Mouse (Mus musculus) kidney, postnatal 0 days (tissue): ENCODE data around the gene Gpr132. TPM values are rescaled to one million over a fixed set of nuclear protein-coding genes. Genes with fewer than 3 reads are reported as not detected.

Experiments
- ATAC-seq: fragments of 200-750 bp; cut with Nextera tagmentation; replicated peaks from 2 replicates; pipeline ENCODE4 v1.8.0; 2017; ENCODE audit warnings: low read depth, moderate number of reproducible peaks, moderate TSS enrichment, moderate library complexity; ENCODE audit not compliant: low FRiP score
- DNase-seq: peaks from one replicate; pipeline ENCODE4 v3.0.0-alpha.2; 2016; ENCODE audit warnings: low spot score
- H3K27ac ChIP-seq: fragments of 300-500 bp; sonication (generic); 2 replicates; pipeline ENCODE4 v1.5.1; 2014; ENCODE audit warnings: mild to moderate bottlenecking
- H3K27me3 ChIP-seq: fragments of 300-500 bp; sonication (generic); 2 replicates; pipeline ENCODE4 v1.6.1; 2014; ENCODE audit warnings: low read length, mixed read lengths; ENCODE audit not compliant: insufficient read depth
- H3K36me3 ChIP-seq: fragments of 300-500 bp; sonication (generic); 2 replicates; pipeline ENCODE4 v1.6.1; 2014; ENCODE audit warnings: low read length, mixed read lengths; ENCODE audit not compliant: insufficient read depth
- H3K4me1 ChIP-seq: fragments of 300-500 bp; sonication (generic); replicated peaks from 2 replicates; pipeline ENCODE4 v1.6.1; 2014; ENCODE audit warnings: antibody characterized with exemption, low read length, mixed read lengths; ENCODE audit not compliant: insufficient read depth
- H3K4me2 ChIP-seq: fragments of 300-500 bp; sonication (generic); 2 replicates; pipeline ENCODE4 v1.6.1; 2014; ENCODE audit warnings: mild to moderate bottlenecking, low read length, moderate library complexity, mixed read lengths
- H3K4me3 ChIP-seq: fragments of 300-500 bp; sonication (generic); replicated peaks from 2 replicates; pipeline ENCODE4 v1.5.1; 2014; ENCODE audit warnings: low read depth, low read length
- H3K9ac ChIP-seq: fragments of 300-500 bp; sonication (generic); 2 replicates; pipeline ENCODE4 v1.6.1; 2014; ENCODE audit warnings: low read depth, low read length
- H3K9me3 ChIP-seq: fragments of 300-500 bp; sonication (generic); replicated peaks from 2 replicates; pipeline ENCODE4 v1.6.1; 2016; ENCODE audit warnings: low read length, inconsistent platforms, mixed read lengths
- CTCF ChIP-seq: IDR thresholded peaks from 2 replicates; pipeline ENCODE4 v1.5.1; 2016; ENCODE audit warnings: antibody characterized with exemption, low read depth, mild to moderate bottlenecking, moderate library complexity
- WGBS: fragments of 180-500 bp; shearing (Covaris S2); extraction: QIAGEN DNeasy Blood & Tissue Kit; methylation state at CpG from one replicate; pipeline ENCODE4 v1.1.7; 2014; 5-methylcytosine and 5-hydroxymethylcytosine counted together
- polyA plus RNA-seq: library from polyadenylated mRNA; unstranded; fragments of >200 nt; fragmentation: Nextera tagmentation; extraction: Ambion mirVana; gene quantifications from 2 replicates; pipeline ENCODE4 v1.2.1, GENCODE M21; 2015

The Gpr132 gene
- polyA plus RNA-seq, 1 experiment from 2014 or later, result 0.11 TPM

DNA sequence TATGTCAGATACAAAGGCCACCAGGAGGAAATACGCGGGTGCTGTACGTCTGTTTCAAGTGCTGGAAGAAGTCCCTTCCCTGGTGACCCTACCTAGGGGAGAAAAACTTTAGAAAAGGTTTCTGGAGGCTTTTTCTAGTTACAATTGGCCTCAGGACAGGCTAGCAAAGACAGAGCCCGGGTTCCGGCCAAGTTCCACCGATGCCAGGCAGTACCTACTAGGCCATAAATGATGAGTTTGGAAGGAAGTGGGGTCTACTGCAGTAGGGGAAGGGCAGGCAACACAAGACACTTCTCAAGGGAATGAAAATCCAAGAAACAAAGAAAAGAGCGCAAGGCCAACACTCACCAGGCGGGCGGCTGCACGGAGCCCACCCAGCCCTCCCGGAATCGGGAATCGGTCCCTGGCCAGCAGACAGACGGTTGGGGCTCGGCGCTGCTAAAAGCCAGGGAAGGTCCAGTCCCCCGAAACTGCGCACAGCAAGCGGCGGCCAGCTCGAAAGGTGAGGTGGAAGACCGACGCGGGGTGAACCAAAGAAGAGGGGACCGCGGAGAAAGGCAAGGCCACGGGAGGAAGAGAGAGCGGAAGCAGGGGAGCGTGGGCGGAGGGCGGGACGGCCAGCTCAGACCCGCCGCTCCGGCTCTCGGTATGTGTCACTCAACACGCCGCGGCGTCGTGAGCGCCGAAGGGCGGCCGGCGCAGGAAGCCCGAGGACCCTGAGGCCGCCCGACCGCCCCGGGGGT, 39.4 kb downstream of the Gpr132 start:
- H3K4me3 ChIP-seq, result peak overlapping the region; percentile 87
- peak; percentile 85 for ATAC-seq
- TF ChIP-seq CTCF, result no peak
- 0 out of 2 replicates have a peak, but pooled peaks cover 4% of the 10 kb centered on the region for H3K36me3 ChIP-seq
- peak overlapping the region; percentile 81 for H3K4me2 ChIP-seq
- peak overlapping the region; percentile 92 for H3K27ac ChIP-seq
- H3K4me1 ChIP-seq, result peaks cover 22% of the 10 kb centered on the region
- under 1% methylated on average over 21 of the region's 51 CpGs for WGBS
- no peaks in the 10 kb centered on the region for H3K27me3 ChIP-seq
- no peaks in the 10 kb centered on the region for H3K9me3 ChIP-seq
- H3K9ac ChIP-seq, result peak overlapping the region; percentile 94
- peak; percentile 87 for DNase-seq

DNA sequence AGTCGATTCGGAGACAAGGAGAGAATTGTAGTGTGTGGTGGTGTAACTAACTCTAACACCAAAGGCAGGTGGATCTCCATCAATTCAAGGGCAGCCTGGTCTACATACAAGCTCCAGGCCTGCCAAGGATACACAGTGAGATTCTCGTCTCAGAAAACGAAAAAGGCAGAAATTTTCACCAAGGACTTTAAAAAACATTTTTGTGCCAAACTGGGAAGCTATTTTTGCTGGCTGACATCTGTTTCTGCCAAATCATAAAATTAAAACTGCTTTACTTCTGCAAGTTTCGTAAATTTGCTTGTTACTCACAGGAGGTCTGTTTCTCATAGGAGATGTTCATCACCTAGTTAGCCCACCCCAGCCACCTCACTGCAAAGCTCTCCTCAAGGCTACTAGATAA, 42.1 kb downstream of the Gpr132 start:
- no peaks in the 10 kb centered on the region for H3K9me3 ChIP-seq
- ATAC-seq (no peak), DNase-seq (no peak)
- H3K9ac ChIP-seq, result no peak overlapping the region
- no peak overlapping the region for H3K27ac ChIP-seq
- H3K27me3 ChIP-seq, result no peaks in the 10 kb centered on the region
- H3K4me2 ChIP-seq, result no peak overlapping the region
- 77% methylated on average over 5 of the region's 5 CpGs for WGBS
- H3K4me1 ChIP-seq, result peaks cover 22% of the 10 kb centered on the region
- TF ChIP-seq CTCF, result no peak
- H3K4me3 ChIP-seq, result no peak overlapping the region
- peaks cover 12% of the 10 kb centered on the region for H3K36me3 ChIP-seq

DNA sequence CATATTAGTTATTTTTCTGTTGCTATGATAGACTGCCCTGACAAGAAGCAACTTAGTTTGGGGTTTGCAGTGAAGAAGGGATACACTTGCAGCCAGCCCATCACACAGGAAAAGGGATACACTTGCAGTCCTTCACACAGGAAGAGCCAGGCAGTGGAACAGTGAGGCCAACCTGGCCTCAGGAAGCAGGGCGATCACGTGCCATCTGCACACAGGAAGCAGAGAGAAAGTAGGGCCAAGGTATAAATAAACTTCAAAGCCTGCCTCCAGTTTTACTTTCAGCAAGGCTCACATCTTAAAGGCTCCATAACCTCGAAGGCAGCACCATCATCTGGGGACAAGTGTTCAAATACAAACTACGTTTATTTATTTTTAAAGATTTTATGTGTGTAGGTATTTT, 44.8 kb downstream of the Gpr132 start:
- Histone ChIP-seq H3K9me3 (no peaks in the 10 kb centered on the region), H3K4me2 (no peak overlapping the region), H3K4me1 (peaks cover 15% of the 10 kb centered on the region), H3K27ac (no peak overlapping the region; the same call in 1 of the 2 replicates), H3K4me3 (no peak overlapping the region), H3K27me3 (no peaks in the 10 kb centered on the region), H3K9ac (no peak overlapping the region), H3K36me3 (peaks cover 37% of the 10 kb centered on the region)
- TF ChIP-seq CTCF, result no peak
- no peak for ATAC-seq
- WGBS, result 69% methylated on average over 4 of the region's 4 CpGs
- no peak for DNase-seq

DNA sequence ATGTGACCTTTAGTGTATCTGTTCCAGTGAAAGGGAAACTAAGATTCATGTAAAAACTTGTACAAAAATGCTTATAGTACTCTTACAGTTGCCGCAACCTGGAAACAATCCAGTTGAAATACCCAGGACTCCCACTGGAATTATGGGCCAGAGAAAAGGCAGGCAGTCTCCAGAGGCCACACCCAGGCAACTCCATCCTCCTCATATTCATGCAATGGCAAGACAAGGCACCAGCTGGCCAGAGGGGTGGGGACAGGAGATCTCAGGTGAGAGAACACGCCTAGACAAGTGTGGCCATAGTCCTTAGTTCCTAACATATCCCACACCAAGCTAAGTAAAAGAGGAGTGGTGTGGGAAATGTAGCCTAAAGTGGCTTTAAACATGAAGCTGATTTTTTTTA, 45.4 kb downstream of the Gpr132 start:
- Histone ChIP-seq H3K27ac (no peak overlapping the region), H3K4me2 (no peak overlapping the region), H3K9ac (no peak overlapping the region), H3K4me1 (peaks cover 10% of the 10 kb centered on the region), H3K27me3 (no peaks in the 10 kb centered on the region), H3K9me3 (no peaks in the 10 kb centered on the region), H3K4me3 (no peak overlapping the region), H3K36me3 (peaks cover 42% of the 10 kb centered on the region)
- ATAC-seq (no peak), DNase-seq (no peak)
- TF ChIP-seq CTCF, result no peak
- WGBS, result 69% methylated on average over 2 of the region's 2 CpGs

DNA sequence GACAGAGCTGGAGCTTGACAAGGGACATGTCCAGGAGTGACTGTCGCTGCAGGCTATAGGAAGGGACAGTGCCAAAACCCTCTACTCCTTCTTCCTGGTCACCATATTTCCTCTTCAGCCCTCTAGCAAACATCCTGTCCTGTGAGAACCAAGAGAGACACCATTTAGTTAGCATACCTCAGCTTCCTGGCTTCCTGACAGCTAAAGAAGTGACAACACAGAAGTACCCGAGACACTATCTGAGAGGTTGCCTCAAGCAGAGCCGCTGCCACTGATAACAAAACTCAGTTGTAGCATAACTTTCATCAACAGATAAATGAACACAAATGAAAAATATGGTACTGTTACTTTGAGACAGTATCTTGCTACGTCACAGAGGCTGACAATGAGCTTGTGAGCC, 46.1 kb downstream of the Gpr132 start:
- Histone ChIP-seq H3K9ac (no peak overlapping the region), H3K27ac (no peak overlapping the region), H3K4me2 (no peak overlapping the region), H3K36me3 (peaks cover 38% of the 10 kb centered on the region), H3K27me3 (no peaks in the 10 kb centered on the region), H3K4me1 (0 out of 2 replicates have a peak, but pooled peaks cover 4% of the 10 kb centered on the region), H3K9me3 (no peaks in the 10 kb centered on the region), H3K4me3 (no peak overlapping the region)
- ATAC-seq, result no peak
- no peak for DNase-seq
- WGBS, result 84% methylated on average over 4 of the region's 4 CpGs
- no peak for TF ChIP-seq CTCF

DNA sequence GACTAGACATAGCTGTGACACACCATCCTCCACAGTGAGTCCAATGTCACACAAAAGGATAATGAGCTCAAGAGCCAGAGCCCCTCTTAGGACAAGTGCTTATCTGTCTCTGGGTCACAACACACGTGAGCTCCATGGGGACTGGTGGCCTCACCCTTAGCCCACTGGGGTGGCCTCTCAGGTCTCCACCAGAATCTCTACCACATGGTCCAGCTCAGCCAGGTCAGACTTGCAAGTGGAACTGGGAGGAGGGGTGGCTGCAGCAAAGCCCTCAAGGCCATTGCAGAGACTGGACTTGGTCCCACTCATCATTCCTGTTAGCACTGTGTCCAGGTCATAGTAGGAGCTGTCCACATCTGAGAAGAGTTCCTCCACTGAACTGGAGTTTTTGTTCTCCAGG, 46.8 kb downstream of the Gpr132 start:
- 61% methylated on average over 1 of the region's 1 CpGs for WGBS
- no peak overlapping the region for H3K9ac ChIP-seq
- TF ChIP-seq CTCF, result no peak

More for the DNA sequence above, 46.8 kb downstream of the Gpr132 start:
- DNase-seq (no peak), ATAC-seq (no peak)
- Histone ChIP-seq H3K4me1 (no peaks in the 10 kb centered on the region), H3K36me3 (peaks cover 38% of the 10 kb centered on the region), H3K27ac (no peak overlapping the region), H3K4me3 (no peak overlapping the region), H3K9me3 (no peaks in the 10 kb centered on the region), H3K27me3 (no peaks in the 10 kb centered on the region), H3K4me2 (no peak overlapping the region)
